Mouse (Mus musculus): ENCODE data around the gene Rbpj.

The Rbpj gene

DNA sequence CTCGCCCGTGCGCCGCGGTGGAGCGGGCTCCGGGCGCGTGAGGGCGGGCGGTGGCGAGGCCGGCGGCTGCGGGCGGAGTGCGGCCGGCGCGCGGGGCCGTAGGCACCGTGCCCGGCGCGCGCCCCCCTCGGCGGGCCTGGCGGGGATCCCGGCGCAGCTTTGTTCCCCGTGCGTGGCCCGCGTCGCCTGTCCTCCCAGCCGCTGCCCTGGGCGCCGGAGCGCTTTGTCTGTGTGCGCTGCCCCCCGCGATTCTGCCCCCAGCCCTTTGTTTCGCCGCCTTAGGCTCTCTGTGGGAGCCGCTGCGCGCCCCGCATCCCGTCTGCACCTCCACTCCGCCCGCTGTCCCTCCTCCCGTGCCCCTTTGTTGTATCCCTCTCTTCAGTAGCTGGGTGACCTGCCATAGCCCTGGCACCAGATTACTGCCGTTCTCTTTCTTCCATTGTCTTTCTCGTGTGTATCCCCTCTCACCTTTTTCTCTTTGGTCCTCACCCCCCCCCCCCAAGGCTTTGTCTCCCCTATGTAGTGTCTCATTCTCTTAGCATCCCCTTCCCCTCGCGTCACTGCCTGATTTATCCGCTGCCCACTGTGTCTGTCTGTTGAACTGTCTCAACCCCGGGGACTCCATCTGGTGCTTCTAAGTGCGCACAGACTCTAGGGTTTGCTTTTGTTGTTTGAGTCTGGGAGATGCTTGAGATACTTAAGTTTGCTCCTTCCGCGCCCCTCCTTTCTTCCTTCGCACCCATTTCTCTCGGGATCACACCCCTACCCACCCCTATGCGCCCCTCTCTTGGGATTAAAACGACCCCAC is 125.1 kb downstream of the Rbpj start:
- peak in 1 of 2 experiments; percentile 13 for DNase-seq (ENCODE audit: low spot score in 2 of 2)

DNA sequence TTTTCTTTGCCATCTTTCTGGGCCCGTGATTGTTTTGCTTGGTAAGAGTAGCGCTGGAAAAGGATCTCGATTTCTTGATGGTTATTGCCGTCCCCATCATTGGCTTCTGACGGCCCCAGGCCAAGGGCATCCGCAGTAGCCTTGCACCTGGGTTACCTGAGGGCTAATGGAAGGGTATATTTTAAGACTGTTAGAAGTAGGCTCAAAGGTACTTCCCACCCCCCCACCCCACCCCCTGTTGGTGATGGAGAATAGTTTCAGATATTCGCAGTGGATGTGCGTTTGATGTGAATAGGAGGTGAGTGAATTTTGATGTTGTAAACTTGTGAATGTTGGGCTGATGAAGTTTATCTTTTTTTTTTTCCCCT is 125.7 kb downstream of the Rbpj start:
- DNase-seq (ENCODE audit: low spot score in 2 of 2), result no peak

DNA sequence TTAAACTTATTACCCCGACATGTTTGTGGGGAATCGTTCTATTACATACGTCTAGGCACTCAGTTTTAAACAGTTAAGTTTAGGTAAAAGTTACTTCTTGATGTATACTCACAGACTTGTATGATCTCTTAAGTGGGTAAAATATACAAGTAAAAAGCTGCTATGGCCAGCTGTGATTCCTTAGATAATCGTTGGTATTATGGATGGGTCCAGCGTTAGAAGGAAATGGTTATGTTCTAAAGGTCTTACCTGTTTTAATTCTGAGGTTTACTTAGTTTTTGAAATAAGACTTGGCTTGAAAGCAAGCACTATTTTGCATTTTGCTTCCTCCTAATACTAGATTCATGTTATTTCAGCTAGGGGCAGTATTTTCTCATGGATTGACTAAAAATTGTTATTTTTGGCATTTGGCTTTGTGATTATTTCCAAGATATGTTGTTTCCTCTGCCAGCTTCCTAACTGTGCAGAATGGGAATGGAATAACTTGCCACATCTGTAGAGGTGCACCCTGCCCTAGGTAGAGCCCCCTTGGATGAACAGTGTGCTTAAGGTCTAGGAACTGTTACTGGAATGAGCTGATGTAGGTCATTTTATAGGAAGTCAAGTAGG is 127.2 kb downstream of the Rbpj start:
- DNase-seq (ENCODE audit: low spot score in 2 of 2), result no peak

DNA sequence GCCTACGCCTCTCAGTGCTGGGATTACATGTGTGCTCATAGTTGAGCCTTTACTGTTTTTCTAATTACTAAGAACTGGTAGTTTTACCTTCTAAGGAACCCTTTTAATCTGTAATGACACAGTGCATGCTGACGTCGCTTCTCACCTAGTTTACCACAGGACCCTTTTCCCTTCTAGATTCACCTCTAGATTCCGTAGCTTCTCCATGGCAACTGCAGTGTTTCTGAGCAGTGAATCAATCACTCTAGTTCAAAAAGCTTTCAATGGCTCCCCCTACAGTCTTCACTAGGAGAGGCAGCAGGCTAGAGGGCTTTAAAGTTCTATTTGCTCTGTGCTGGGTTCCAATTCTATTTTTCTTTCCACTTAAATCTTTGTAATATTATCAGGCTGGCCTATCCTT is 128.3 kb downstream of the Rbpj start:
- DNase-seq (ENCODE audit: low spot score in 2 of 2), result peak in 1 of 2 experiments; percentile 63

DNA sequence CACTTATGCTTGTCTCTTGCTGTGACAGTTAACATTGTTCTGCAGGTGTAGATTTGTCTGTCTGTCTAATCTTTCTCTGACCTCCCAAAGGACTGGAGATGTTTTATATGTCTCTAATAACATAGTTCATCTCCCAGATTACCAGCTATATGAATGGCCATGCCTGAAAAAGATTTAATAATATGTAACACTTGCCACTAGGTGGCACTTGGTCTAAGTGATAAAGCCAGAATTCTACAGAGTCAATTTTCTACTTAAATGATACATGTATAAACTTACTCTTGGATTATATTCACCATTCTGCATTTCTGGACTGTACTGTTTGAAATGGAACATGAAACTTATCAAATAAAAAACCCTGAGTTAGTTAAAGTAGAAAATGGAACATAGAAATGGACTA is 132.6 kb downstream of the Rbpj start:
- DNase-seq (ENCODE audit: low spot score in 2 of 2), result no peak

DNA sequence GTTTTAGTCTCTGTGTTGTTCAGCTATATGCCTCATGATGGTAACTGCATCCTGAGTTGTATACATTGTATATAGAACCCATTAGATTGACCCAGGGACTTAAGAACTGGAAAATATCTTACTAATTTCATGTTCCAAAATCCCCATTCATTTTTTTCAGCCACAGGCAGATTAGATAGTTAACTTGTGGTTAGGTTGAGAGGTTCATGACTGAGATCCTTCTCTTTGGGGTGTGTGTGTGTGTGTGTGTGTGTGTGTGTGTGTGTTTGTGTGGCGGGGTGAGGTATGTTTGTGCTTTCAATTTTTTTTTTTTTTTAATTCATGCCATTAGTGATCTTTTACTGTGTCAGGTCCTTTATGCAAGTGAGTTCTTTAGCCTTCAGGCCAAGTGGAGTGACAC is 133.2 kb downstream of the Rbpj start:
- DNase-seq (ENCODE audit: low spot score in 2 of 2), result no peak

DNA sequence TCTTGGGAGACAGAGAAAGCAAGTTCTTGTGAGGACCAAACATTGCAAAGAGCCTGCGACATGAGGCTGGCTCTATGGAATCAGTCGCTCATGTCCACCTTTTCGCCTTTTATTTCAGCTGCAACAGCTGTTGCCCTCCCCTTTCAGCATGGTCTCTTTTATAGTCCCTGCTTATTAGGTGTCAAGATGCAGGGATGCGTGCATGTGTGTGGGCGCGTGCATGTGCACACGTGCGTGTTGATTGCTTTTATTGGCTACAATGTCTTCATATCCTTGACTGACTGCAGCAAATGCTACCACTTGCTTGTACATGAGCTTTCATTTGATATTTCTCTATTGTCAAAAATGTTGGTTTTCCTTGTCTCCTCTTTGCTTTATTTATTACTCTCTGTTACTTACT is 136.2 kb downstream of the Rbpj start:
- DNase-seq (ENCODE audit: low spot score in 2 of 2), result no peak

DNA sequence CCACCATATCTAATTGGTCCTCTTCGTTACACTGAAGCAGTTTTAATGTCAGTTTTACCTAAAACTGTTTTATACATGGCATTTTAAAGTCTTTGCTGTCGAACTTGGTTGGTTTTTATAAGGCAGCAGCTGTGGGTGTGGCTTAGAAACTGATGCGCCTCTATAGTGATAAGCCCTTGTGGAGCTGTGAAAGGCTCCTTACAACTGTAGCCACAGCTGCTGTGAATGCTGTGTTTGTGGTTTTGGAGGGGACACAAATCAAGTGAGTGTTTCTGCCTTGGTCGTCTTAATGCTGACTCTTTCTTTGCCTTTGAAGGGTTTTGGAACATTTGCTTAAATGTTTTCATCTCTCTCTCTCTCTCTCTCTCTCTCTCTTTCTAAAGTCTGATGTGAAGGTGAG is 139.5 kb downstream of the Rbpj start:
- DNase-seq (ENCODE audit: low spot score in 2 of 2), result no peak

DNA sequence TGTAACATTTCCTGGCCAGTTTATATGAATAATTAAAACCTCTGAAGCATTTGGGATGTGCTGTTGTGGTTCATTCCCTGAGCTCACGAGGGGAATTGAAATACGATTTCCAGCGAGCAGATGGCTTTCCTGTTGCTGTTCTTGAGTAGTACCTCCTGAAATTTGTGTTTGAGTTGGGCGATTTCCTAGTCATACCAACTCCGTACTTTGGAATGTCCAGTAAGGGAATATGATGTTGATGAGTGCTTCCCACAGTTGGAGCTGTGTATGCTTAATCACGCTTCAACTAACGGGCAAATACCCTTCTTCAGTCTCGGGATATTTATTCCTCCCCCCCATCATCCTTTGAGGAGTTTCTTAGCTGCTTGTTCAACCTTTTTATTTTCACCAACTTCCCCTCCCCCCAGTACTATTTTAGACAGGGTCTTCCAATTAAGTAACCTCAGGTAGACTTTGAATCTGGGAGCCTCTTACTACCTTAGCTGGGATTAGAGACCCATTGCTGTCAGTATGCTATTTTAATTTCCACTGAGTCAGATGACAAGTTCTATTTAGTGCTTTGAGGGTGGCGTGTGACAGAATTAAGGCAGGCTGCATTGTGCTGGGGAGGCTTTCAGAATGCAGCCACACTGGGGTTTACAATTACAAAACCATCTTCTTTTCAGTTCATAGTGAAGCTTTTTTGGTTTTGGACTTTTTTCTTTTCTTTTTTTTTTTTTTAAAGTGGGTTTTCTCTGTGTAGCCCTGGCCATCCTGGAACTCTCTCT is 141.5 kb downstream of the Rbpj start:
- DNase-seq (ENCODE audit: low spot score in 2 of 2), result no peak

DNA sequence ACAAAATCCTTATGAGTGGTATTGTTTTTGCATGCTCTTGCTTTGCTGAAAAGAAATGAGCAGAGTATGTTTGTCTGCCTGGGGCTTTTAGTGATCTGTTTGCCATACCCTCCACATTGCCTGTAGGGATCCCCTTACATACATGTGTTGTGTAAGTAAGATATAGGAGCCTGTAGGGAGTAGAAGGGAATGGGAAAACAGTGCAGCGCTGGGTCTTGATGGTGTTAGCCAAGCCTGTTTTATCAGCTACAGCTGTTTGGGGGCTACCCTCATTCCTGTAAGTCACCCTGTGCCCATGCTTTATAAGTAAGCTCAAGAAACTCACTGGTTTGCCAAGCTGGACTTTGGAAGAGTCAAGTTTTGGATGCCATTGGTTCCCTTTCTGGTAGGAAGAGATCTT is 152.9 kb downstream of the Rbpj start:
- no peak for DNase-seq (ENCODE audit: low spot score in 2 of 2)

DNA sequence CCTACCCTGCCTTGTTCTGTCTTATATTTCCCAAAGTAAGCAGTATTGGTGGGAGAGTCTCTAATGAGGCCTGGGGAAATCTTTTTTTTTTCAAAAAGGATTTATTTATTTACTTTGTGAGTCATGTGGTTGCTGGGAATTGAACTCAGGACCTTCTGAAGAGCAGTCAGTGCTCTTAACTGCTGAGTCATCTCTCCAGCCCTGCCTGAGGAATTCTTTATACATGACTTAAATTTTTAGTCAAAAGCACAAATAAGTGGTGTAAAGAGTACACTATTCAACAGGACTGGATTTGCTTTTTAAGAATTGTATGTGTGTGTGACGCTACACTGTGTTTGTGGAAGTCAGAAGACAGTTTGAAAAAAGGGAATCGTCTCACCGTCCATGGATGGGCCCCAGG is 166.1 kb downstream of the Rbpj start:
- DNase-seq (ENCODE audit: low spot score in 2 of 2), result no peak

DNA sequence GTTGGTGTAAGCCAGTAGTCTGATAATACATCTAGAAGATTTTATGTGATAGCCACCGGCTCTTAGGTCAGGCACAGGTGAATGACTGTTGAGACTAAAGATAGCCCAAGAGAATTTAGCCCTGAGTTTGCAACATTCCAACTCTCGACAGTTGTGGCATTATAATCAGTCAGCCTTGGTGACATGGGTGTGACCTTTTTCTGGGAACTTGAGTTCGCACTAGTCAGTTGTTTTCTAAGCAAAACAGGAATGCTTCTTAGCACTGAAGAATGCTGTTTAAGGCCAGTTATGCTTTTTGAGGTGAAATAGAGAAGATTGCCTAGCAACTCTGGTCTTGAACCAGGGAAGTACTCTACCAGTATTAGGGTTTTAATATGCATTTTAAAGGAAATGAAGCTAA is 170.8 kb downstream of the Rbpj start:
- no peak for DNase-seq (ENCODE audit: low spot score in 2 of 2)

DNA sequence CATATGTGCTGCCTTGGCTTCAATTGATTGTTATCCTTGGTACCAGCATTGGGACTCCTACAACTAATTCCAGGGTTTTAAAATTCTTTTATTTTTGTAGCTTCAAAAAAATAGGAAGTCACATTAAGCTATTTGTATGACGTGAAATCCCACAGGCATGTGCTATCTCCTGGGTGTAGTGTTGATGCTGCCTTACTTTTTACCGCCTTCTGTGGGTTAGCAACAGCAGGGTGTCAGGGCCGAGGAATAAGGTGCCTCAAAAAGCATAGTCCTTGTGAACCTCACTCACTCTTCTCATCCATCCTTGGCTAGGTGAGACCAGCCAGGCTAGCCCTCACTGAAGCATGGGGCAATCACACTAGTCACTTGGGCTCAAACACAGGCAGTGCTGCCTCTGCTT is 171.3 kb downstream of the Rbpj start:
- DNase-seq (ENCODE audit: low spot score in 2 of 2), result no peak

DNA sequence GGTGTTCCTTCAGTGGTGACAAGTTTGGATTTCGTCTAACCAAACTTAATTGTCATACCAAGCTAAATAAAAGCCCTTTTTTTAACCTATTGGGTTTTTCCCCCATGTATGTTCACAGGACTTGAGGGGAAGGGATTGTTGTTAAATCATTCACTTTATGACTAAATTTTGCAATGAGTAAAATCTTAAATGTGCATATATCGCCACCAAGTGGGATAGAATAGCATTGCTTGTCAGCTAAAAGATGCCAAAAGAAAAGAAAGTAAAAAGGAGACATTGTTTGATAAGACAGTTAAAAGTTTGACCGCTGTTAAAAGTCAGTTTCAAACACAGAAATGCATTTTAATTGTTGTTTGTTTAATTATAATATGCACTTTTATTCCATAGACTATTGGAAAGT is 172.7 kb downstream of the Rbpj start:
- DNase-seq (ENCODE audit: low spot score in 2 of 2), result peak in 1 of 2 experiments; percentile 33

DNA sequence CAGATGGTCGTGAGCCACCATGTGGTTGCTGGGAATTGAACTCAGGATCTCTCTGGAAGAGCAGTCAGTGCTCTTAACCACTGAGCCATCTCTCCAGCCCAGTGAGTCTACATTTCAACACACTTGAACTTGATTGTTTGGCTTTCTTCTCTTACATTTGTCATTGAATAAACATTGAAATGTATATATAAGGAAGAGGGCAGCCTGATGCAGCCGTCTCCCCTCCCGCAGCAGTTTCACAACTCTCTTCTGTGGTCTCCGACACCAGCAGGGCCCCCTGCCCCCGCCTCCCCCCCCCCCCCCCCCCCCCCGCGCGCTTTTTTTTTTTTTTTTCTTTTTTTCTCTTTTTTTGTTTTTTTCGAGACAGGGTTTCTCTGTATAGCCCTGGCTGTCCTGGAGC is 180.7 kb downstream of the Rbpj start:
- DNase-seq (ENCODE audit: low spot score in 2 of 2), result no peak

DNA sequence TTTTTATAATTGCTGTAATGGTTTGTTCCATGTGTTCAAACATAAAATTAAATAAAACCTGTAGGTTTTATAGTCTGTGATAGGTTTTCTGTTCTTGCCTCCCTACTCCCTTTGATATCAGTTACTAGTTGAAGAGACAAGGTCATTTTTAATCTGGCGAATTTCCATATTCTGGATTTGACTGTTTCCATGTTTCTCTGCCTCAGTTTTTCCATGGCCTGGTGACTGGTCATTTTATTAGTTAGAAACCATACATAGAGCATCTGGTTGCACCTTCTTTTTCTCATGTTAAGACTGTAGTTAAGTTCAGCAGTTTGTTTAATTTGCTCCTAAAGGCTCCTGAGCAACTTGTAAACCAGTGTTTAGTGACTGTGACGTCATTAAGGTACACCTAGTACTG is 181.4 kb downstream of the Rbpj start:
- no peak for DNase-seq (ENCODE audit: low spot score in 2 of 2)

DNA sequence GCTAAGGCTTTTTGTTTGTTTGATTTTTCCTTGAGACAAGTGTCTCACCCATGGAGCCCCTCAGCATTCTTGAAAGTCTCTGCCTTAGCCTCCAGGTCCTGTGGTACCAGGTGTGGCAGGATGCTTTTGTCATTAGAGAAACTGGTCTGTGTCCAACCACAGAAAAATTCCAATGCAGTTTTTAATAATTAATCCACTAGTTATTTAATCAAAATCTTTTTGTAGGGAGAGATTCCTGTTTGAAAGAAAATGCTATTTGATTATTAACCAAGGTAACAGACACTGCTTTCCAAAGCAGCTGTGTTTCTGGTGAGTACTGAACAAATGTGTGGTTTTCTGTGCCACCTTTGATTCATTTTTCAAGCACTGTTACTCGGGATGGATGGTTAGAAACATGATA is 190.6 kb downstream of the Rbpj start:
- DNase-seq (ENCODE audit: low spot score in 2 of 2), result no peak

DNA sequence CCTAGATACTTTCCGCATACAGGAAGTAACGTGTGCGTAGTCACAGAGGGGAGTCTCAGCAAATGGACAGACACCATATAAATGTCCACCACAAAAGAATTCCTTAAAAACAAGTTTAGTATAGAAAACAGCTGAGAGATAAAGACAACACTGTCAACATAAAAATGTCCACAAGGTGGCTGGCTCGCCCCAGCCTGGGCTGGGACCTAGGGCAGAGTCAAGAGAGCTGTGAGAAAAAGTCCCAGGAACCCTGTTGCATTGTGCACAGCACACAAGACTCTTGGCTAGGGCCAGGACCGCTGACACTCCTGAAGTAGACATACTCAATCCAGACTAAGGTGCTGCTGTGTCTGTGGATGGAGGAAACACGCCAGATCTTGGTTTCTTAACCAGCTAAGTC is 192.0 kb downstream of the Rbpj start:
- DNase-seq (ENCODE audit: low spot score in 2 of 2), result no peak

DNA sequence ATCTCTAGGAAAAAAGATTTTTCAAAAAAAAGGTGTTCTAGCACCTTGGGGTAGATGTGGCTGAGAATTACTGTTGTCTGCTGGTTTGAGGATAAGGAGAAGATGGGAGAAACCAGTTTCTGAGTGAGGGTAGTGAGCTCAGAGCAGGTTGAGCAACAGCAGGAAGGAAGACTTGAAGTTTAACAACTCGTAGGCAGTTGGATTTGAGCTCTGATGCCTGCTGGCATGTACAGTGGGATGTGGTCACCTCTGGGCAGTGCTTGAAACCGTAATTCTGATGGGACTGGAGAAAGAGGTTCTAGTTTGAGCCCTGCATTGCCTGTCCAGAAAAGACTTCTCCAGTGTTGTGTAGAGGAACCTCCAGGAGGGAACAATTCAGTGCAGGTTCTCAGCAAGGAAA is 195.6 kb downstream of the Rbpj start:
- DNase-seq (ENCODE audit: low spot score in 2 of 2), result no peak

DNA sequence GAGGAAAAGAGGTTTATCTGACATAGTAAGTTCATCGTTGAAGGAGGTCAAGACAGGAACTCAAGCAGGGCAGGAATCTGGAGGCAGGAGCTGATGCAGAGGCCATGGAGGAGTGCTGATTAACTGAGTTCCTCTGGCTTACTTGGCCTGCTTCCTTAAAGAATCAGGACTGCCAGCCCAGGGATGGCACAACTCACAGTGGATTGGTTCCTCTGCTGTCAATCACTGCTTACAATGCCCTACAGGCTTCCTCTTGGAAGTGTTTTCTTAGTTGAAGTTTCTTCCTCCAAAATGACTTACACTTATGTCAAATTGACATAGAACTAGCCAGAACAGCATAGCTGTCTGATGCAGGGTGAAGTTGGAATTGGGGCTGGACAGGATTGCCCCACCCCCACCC is 196.5 kb downstream of the Rbpj start:
- DNase-seq (ENCODE audit: low spot score in 2 of 2), result no peak

DNA sequence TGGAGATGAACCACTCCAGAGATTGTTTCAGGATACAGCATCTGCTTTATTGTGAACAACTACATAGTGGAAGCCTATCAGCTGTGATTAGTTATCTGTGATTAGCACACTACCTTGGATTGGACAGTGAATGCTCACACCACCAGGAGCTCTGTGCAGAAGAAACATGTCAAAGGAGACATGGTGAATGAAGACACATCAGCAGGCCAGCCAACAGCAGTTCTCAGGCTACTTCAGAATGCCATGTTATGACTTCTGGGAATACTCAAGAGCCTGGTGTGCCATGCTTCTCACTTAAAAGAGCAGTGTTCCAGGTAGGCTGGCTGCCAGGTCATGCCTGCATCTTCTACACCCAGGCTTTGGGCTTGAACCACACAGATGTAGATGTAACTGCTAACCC is 197.7 kb downstream of the Rbpj start:
- DNase-seq (ENCODE audit: low spot score in 2 of 2), result no peak

DNA sequence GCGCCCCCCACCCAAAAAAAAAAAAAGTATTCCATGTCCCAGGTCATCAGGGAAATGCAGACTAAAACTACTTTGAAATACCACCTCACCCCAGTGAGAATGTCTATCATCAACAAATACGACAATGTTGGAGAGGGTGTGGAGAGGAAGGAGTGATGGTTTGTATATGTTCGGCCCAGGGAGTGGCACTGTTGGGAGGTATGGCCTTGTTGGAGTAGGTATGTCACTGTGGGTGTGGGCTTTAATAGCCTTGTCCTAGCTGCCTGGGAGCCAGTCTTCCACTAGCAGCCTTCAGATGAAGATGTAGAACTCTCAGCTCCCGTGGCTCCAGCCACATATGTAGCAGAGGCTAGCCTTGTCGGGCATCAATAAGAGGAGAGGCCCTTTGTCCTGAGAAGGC is 202.1 kb downstream of the Rbpj start:
- DNase-seq (ENCODE audit: low spot score in 2 of 2), result no peak

DNA sequence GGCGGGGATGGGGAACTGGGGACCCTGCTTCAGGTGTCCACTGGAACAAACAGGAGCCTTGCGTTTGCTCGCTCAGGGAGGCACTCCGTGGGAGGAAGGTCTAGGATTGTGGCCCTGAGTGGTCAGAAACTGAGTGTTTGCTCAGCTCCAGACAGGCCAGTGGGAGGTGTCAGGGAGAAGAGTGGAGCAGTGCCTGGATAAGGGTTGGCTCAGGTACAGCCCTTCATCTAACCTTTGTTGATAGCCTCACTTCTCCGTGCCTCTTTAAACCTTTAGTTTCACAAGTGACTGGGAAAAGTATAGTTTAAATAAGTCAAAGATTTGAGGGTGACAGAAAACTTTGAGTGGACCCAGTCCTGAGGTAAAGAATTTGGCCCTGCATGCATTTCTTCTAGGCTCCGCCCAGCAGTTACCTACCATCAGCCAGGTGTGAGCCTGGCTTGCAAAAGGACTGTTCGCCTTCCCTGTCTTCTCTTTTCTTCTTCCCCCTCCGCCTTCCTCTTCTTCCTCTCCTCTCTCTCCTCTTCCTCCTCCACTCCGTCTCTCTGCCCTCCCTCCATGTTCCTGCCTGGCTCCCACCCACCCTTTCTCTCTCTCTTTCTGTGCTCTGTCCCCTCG is 204.5 kb downstream of the Rbpj start:
- no peak for DNase-seq (ENCODE audit: low spot score in 2 of 2)
